Mouse (Mus musculus) C2C12 (cell line): ENCODE results near the gene Tmem198b.
A peak's percentile ranks its signal among the peaks of the same experiment; 100 is the strongest.

ENCODE experiments used
- CEBPB ChIP-seq: IDR thresholded peaks from one replicate; pipeline ENCODE4 v1.6.1; 2011; ENCODE audit warnings: low read depth, mild to moderate bottlenecking, control low read depth, moderate library complexity
- CTCF ChIP-seq: IDR thresholded peaks from one replicate; pipeline ENCODE4 v1.5.1; 2011; ENCODE audit not compliant: control insufficient read depth, insufficient read depth, insufficient read length
- MAX ChIP-seq: IDR thresholded peaks from one replicate; pipeline ENCODE4 v1.6.1; 2011; ENCODE audit warnings: mild to moderate bottlenecking, control low read depth
- MYOD1 ChIP-seq: IDR thresholded peaks from one replicate; pipeline ENCODE4 v1.6.1; 2011; ENCODE audit warnings: low read depth; ENCODE audit not compliant: control insufficient read depth, insufficient read length
- MYOG ChIP-seq: IDR thresholded peaks from one replicate; pipeline ENCODE4 v1.6.1; 2011; ENCODE audit not compliant: control insufficient read depth, insufficient read length; ENCODE audit errors: extremely low read depth
- USF1 ChIP-seq: IDR thresholded peaks from one replicate; pipeline ENCODE4 v1.6.1; 2011; ENCODE audit warnings: low read depth, mild to moderate bottlenecking, control low read depth, moderate library complexity

- TF ChIP-seq CTCF, result no peak
- no peak for TF ChIP-seq MAX
- no peak for TF ChIP-seq MYOD1
- TF ChIP-seq USF1, result no peak
- no peak for TF ChIP-seq MYOG
- TF ChIP-seq CEBPB, result peak; percentile 56
Measured at GRCm38 (mm10) chr10:128779011-128779795, 25.0 kb downstream of the Tmem198b start.
